Mouse (Mus musculus): Measurements from ENCODE around the gene Bora.

- TF ChIP-seq POLR2A (IDR thresholded peaks at IDR 0.05; ENCODE audit: insufficient read depth, low read depth, low read length), result no peak
- TF ChIP-seq CTCF (IDR thresholded peaks at IDR 0.05; ENCODE audit: insufficient read depth, low read depth, low read length), result no peak
Measured at GRCm38 (mm10) chr14:99107631-99108187, 61.7 kb downstream of the Bora start.

Data from olfactory bulb, adult 2 months (tissue).